ENCODE assay signal across 12 mouse cellular contexts in the genomic region with DNA sequence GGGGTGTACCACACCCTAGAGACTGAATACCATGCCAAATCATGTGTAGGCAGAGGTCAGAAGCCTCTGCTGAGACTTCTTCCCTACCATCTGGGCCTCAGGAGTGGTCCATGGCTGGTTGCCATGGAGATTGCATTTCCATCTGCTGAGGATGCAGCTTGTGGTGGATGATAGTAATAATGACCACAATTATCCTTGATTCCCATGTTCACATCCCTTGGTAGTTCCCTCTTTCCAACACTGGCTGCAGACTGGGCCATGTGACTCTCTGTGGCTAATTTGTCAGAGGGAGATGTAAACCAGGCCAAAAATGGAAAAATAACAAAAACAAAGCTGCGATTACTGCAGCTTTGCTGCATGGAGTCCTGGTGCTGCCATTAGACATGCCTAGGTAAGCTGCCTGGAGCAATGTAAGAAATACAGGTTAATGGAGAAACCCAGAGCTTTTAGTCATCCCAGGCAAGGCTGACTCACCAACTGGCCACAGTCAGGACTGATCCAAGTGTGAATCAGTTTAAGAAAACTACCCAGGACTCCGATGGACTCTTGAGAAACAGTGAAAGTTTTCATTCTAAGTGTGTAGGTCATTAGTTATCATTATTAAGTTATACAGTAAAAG. TPM values are rescaled to one million over a fixed set of nuclear protein-coding genes. Genes with fewer than 3 reads are reported as not detected.
DNase-seq lines count a peak whose midpoint lies in the region; ATAC-seq lines count a peak whose summit lies in the region.
"Had no signal": no experiment of that assay in that cellular context is flagged by ENCODE, and none has a peak within 500 bp of the region (broad histone marks: within the 10 kb centered on the region; RNA-seq: fewer than 3 reads in every experiment).

No protein-coding gene starts in this region.

- peak overlapping the region; percentile 90 for H3K27ac ChIP-seq in forebrain, embryonic 12.5 days
- H3K27ac ChIP-seq in midbrain, embryonic 14.5 days (replicated peaks; ENCODE audit: low read depth, low read length): peak overlapping the region; percentile 85
- H3K27ac ChIP-seq: limb, embryonic 15.5 days had no signal

- H3K4me2 ChIP-seq in forebrain, embryonic 12.5 days: peak overlapping the region; percentile 8; the same call in 1 of the 2 replicates
- H3K4me2 ChIP-seq in midbrain, embryonic 14.5 days (ENCODE audit: low read length): peak overlapping the region; percentile 5; the same call in 1 of the 2 replicates
- H3K4me2 ChIP-seq: limb, embryonic 15.5 days had no signal

- ATAC-seq in forebrain, embryonic 12.5 days (ENCODE audit: low FRiP score): peak; percentile 88
- ATAC-seq in midbrain, embryonic 14.5 days (ENCODE audit: low FRiP score, low TSS enrichment): peak; percentile 65

- H3K9me3 ChIP-seq in forebrain, embryonic 12.5 days: 0 out of 2 replicates have a peak, but pooled peaks cover 4% of the 10 kb centered on the region
- no peaks in the 10 kb centered on the region for H3K9me3 ChIP-seq in midbrain, embryonic 14.5 days (ENCODE audit: control insufficient read depth, low read length)
- H3K9me3 ChIP-seq: limb, embryonic 15.5 days had no signal

- H3K9ac ChIP-seq in forebrain, embryonic 12.5 days: no peak overlapping the region
- H3K9ac ChIP-seq in midbrain, embryonic 14.5 days (replicated peaks; ENCODE audit: low read length): no peak overlapping the region; the same call in 1 of the 2 replicates
- H3K9ac ChIP-seq: limb, embryonic 15.5 days had no signal

- peaks cover 3% of the 10 kb centered on the region; the same call in 1 of the 2 replicates for H3K27me3 ChIP-seq in forebrain, embryonic 12.5 days
- H3K27me3 ChIP-seq in midbrain, embryonic 14.5 days (ENCODE audit: control insufficient read depth, insufficient read depth, low read length): no peaks in the 10 kb centered on the region
- H3K27me3 ChIP-seq: limb, embryonic 15.5 days had no signal

- H3K4me3 ChIP-seq in forebrain, embryonic 12.5 days (replicated peaks): no peak overlapping the region
- no peak overlapping the region for H3K4me3 ChIP-seq in midbrain, embryonic 14.5 days (replicated peaks; ENCODE audit: low read depth, low read length)
- H3K4me3 ChIP-seq: limb, embryonic 15.5 days; megakaryocyte, embryonic 14.5 days had no signal

- no peaks in the 10 kb centered on the region for H3K36me3 ChIP-seq in forebrain, embryonic 12.5 days (replicated peaks)
- H3K36me3 ChIP-seq in midbrain, embryonic 14.5 days (ENCODE audit: control insufficient read depth, insufficient read depth, low read length): no peaks in the 10 kb centered on the region
- H3K36me3 ChIP-seq: limb, embryonic 15.5 days had no signal

- 84% methylated on average over 2 of the region's 2 CpGs for WGBS in forebrain, embryonic 12.5 days
- 76% methylated on average over 2 of the region's 2 CpGs for WGBS in midbrain, embryonic 14.5 days

- DNase-seq in adipocyte (ENCODE audit: low spot score): peak; percentile 33
- DNase-seq in cerebellum, adult 18-20 months: peak; percentile 70
- DNase-seq in midbrain, embryonic 14.5 days: peak; percentile 81
- no peak for DNase-seq in adrenal gland, adult 8-10 months
- DNase-seq in lung, postnatal 36 days: no peak
- DNase-seq in heart, adult 9 months (ENCODE audit: low spot score in 2 of 2): no peak
- DNase-seq: gastrocnemius, postnatal 25 days; kidney, postnatal 25 days; thymus, postnatal 4 days had no signal

- peaks cover 38% of the 10 kb centered on the region for H3K4me1 ChIP-seq in forebrain, embryonic 12.5 days
- peaks cover 41% of the 10 kb centered on the region for H3K4me1 ChIP-seq in midbrain, embryonic 14.5 days (ENCODE audit: control insufficient read depth, insufficient read depth, low read length)
- H3K4me1 ChIP-seq: megakaryocyte, embryonic 14.5 days had no signal

RNA-seq across cellular contexts. Expression of gene Hdac11, which starts 9.2 kb away (rescaled TPM):
- polyA plus RNA-seq in forebrain, embryonic 12.5 days (2016; fragmentation: Nextera tagmentation; extraction: Ambion mirVana): 16.3 and 18.0 TPM in 2 replicates
- 42.1 and 50.3 TPM in 2 replicates for polyA plus RNA-seq in midbrain, embryonic 14.5 days (2014; fragmentation: Nextera tagmentation; extraction: Ambion mirVana)
- 10 to 100 TPM in 3 of 4 experiments, 1 to 10 TPM in 1; 9.8 to 26.5 (median 20.6) TPM for total RNA-seq in adrenal gland, adult 8-10 months (2022)

RNA-seq across cellular contexts. Expression of gene Nup210, which starts 30.6 kb away (rescaled TPM):
- 32.7 and 37.9 TPM in 2 replicates for polyA plus RNA-seq in forebrain, embryonic 12.5 days (2016; fragmentation: Nextera tagmentation; extraction: Ambion mirVana)
- 17.1 and 28.0 TPM in 2 replicates for polyA plus RNA-seq in midbrain, embryonic 14.5 days (2014; fragmentation: Nextera tagmentation; extraction: Ambion mirVana)
- total RNA-seq in adrenal gland, adult 8-10 months (2022): 10 to 100 TPM in 2 of 4 experiments, 1 to 10 TPM in 2; 3.5 to 14.2 (median 9.0) TPM

Comparison
In these comparisons a context has a peak if more than half of its experiments do, and no peak if none do; other contexts are left out.
1. DNase-seq: peak in adipocyte (single experiment), cerebellum, adult 18-20 months (2 of 2) and midbrain, embryonic 14.5 days (single experiment); none in adrenal gland, adult 8-10 months (single experiment), lung, postnatal 36 days (single experiment) and heart, adult 9 months (0 of 2).